Mouse (Mus musculus) layer of hippocampus, adult 9-10 months (tissue): ENCODE data around the gene Hk3.

Experiments used
- DNase-seq: peaks from one replicate; pipeline ENCODE4 v3.0.0; 2022; ENCODE audit warnings: low spot score

The Hk3 gene

DNA sequence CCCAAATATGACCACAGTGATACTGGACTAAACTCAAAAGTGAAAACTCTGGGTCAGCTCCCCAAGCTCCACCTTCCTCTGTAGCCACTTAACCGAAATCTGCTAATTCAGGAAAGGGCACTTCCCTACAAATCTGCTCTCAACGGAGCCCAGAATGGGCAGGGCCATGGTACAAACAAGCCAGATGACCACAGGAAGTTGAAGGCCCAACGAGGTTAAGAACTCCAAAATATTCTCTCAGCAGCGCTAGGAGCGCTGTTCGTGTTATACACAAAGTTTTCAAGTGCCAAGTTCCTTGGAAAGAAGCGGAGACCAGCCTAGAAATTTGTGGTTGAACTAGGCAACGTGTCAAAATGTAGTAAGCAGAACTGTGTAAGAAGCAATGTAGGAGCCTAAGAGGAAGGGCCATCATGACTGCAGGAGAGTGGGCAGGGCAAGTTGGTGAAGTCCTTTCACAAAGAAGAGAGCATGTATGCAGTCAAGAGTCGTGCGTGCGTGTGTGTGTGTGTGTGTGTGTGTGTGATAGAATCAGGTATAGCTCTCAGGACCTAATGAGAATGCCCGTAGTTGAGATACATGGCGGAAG, at the start of gene Hk3:
Gene Hk3, minus strand, starts transcription at position 192 of the 586 bp plus-strand sequence.
- no peak for DNase-seq

DNA sequence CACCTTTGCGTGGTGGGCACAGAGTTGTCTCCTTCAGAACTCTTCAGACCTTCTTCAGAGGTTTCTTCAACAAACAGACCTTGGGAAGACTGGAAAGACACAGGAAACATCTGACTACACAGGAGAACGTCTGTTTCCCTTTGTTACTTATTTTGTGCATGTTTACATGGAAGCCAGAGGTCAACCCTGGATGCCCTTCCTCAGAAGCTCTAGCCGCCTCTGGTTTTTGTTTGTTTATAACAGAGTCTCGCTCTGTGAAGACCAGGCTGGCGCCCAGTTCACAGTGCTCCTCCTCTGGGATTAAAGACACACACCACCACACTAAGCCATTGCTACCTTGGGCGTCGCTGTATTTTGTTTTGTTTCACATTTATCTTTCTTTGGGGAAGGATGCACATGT, 48.5 kb upstream of the Hk3 start:
- no peak for DNase-seq

DNA sequence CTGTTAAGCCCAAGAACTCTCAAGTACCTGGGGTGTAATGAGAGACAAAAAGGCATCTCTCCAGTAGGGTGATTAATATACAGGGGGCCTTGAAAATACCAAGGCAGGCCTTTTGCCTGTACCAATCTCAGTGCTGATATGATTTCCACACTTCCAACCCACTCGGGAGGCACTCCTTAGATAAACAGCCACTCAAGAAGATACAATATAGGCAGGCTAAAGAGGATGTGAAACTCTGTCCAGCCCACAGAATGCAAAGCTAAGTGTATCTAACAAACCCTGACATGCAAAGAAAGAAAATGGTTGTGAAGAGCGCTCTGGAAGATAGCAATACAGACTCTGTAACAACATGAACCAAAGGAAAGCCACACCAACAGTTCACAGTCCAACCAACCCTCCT, 42.1 kb upstream of the Hk3 start:
- no peak for DNase-seq

DNA sequence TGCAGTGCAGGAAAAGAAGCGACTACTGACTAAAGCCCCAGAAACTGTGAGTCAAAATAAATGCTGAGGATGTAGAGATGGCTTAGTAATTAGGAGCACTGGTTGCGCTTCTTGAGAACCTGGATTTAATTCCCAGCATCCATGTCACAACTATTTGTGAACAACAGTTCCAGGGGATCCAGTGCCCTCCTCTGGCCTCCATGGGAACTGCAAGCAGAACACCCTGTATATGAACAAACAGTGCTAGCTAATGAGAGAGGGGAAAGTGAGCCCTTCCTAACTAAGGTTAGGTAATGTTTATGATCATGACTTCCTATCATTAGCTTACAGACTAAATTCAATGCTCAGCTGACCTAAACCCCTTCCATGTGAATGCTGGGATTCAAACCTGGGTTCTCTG, 36.9 kb upstream of the Hk3 start:
- DNase-seq = no peak

GRCm38 (mm10) chr13:55047706-55048105, 26.5 kb upstream of the Hk3 start:
- DNase-seq = no peak

GRCm38 (mm10) chr13:55040016-55040415, 18.8 kb upstream of the Hk3 start:
- DNase-seq = no peak

- DNase-seq = no peak
These were observed 3.0 kb upstream of the Hk3 start for GRCm38 (mm10) chr13:55024215-55024614.

DNA sequence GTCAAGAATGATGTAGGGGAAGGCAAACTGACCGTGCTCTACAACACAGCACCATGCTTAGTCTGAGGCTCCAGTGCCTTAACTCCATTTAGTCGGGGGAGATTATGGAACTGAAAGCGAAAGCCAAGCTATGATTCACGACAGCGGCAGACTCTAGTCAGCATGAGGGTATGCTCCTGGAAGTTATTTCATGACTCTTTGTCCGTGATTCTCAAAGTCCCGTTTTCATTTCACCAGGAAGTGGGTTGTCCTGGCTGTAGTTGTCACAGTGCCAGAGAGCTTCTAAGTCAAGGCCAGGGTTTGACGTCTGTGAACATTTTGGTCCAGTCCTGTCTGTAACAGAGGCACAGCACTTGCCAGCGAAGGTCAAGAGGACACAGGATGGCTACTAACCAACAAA, 1.5 kb upstream of the Hk3 start:
- no peak for DNase-seq

DNA sequence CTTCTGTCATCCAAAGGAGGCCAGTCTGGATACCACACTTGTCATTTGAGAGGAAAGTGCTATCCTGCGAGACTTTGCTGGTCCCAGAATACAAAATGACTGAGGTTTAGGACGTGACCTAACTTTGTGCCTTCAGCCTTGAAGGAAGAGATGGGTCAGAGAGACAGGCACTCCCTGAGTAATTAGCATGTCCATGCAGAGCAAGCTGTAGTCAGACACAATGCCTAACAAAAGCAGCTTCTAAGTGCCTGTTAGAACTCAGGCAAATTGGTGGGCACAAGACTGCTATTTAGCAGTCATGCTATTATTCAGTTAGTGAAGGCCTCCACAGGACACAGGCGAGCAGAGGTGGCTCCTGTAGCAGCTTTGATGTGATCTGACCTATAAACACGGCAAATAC, 1.1 kb upstream of the Hk3 start:
- DNase-seq = no peak

- DNase-seq = no peak
These were observed 1.1 kb downstream of the Hk3 start for GRCm38 (mm10) chr13:55020051-55020450.

DNA sequence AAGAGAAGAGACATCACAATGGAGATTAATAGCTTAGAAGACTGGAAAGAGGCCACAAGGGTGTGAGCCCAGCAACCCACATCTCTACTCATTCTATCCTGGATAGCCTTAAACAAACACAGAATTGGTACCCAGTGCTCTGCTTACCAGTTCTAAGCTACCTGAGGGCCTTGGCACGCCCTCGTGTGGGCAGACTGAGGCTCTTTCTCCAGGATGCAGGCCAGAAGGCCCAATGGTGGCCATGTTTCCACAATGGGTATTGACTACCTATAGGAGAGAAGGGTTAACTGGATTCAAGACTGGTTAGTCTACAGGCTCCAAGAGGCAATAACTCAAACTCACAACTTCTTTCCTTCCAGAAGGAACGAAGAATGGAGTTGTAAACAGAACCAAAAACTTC, 2.0 kb downstream of the Hk3 start:
- no peak for DNase-seq

DNA sequence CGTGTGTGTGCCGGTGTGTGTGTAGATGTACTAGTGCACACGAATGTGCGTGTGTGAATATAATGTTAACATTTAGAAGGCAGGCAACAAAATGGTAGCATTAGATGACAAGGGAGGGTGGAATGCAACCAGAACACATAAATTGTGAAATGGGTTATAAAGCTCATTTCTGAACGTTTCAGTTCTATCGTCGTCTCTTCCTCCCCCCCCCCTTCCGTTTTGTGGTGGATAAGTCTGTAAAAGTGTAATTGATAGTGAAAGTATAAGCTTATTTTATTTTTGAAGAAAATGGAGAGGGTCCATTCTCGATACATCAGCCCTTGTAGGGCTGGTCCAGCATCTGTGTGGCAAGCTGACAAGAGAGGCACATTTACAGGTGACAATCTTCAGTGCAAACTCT, 2.5 kb downstream of the Hk3 start:
- DNase-seq = no peak

GRCm38 (mm10) chr13:55017898-55018599, 3.1 kb downstream of the Hk3 start:
- DNase-seq = no peak

- no peak for DNase-seq
These were observed 3.9 kb downstream of the Hk3 start for GRCm38 (mm10) chr13:55017154-55017897.

GRCm38 (mm10) chr13:55014451-55014850, 6.7 kb downstream of the Hk3 start:
- no peak for DNase-seq

- DNase-seq = no peak
These were observed 7.4 kb downstream of the Hk3 start for GRCm38 (mm10) chr13:55013702-55014344.

GRCm38 (mm10) chr13:55011981-55012478, 9.2 kb downstream of the Hk3 start:
- no peak for DNase-seq

DNA sequence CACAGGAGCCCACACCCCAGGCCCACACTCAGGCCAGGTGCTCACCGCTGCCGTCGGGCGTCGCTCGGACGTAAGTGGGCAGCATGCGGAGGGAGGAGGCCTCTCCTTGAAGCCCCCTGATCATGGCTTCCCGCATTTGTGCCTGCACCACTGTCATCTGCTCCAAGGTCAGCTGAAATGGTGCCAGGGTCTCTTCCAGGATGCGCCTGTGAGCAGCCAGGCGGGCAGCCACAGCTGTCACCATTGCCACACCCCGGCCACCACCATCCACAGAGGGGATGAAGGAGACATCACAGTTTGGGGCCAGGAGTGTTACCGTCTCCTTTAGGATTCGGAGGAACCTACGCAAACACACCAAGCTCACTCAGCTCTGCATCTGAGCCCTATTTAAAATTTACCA, 10.1 kb downstream of the Hk3 start:
- no peak for DNase-seq

- DNase-seq = no peak
These were observed 12.6 kb downstream of the Hk3 start for GRCm38 (mm10) chr13:55008589-55008988.

- DNase-seq = no peak
These were observed 14.8 kb downstream of the Hk3 start for GRCm38 (mm10) chr13:55006415-55006742.

- no peak for DNase-seq
These were observed 15.3 kb downstream of the Hk3 start for GRCm38 (mm10) chr13:55005691-55006414.

GRCm38 (mm10) chr13:55004646-55005045, 16.5 kb downstream of the Hk3 start:
- no peak for DNase-seq
